Mouse (Mus musculus) liver, adult (tissue): ENCODE results near the gene Rps6ka3.

Experiments used
- GATA4 ChIP-seq: IDR thresholded peaks from 2 replicates; pipeline ENCODE4 v1.6.1; 2014; ENCODE audit warnings: mild to moderate bottlenecking, low read length; ENCODE audit not compliant: insufficient replicate concordance

Rps6ka3 gene

GRCm38 (mm10) chrX:159210007-159210406, at the start of gene Rps6ka3:
Rps6ka3 (plus strand) TSS chrX:159210307.
- TF ChIP-seq GATA4 = no peak

GRCm38 (mm10) chrX:159169200-159169599, 40.9 kb upstream of the Rps6ka3 start:
- TF ChIP-seq GATA4 = no peak

DNA sequence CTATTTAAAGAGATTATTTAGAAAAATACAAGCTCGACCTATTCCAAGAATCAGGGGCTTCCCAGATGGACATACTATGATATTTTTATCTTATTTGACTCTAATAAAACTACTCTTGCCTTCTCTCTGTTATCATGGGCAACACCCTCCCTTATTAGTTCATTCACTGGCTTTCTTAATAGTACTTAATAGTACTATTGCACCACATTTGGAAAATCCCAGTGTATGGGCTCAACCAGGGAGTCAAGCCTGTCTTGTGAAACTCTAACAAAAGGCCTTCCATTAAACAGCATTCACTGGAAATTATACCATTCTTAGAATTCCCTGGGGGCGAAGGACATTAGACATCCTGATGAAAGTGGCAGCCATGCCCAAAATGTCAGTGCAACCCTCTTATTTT, 38.5 kb upstream of the Rps6ka3 start:
- TF ChIP-seq GATA4 = no peak

DNA sequence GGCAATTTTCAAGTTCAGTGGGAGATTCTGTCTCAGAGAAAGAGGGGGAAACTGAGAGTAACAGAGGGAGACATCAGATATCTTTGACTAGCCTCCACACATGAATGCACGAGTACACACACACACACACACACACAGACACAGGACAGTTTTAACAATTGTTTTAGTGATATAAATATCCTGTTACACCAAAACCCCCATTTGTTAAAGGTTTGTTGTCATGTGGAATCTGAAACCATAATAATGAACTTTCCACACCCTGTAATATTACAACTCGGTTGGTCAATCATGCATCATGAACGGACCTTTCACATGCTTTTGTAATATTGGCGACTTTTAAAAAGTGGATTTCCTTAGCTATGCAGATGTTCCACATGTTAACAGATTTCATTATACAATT, 18.5 kb upstream of the Rps6ka3 start:
- TF ChIP-seq GATA4 = no peak

DNA sequence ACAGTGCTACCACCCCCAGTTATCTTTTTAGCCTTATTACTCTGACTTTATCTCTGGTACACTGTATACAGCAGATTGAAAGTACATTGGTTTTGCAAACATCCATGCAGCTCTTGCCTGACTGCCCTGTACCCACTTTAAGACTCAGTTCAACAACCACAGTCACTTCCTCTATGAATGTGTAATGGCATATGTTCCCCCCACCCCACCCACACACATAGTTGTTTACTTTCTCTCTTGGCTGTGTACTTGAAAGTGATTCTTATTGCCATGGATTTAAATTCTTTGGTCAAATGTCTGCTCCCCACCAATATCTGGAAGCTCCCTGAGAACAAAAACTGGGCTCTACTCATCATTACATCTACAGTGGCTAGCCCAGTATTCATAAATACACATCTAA, 10.6 kb upstream of the Rps6ka3 start:
- TF ChIP-seq GATA4 = no peak

- no peak for TF ChIP-seq GATA4
Measured at GRCm38 (mm10) chrX:159200101-159200500, 10.0 kb upstream of the Rps6ka3 start.

DNA sequence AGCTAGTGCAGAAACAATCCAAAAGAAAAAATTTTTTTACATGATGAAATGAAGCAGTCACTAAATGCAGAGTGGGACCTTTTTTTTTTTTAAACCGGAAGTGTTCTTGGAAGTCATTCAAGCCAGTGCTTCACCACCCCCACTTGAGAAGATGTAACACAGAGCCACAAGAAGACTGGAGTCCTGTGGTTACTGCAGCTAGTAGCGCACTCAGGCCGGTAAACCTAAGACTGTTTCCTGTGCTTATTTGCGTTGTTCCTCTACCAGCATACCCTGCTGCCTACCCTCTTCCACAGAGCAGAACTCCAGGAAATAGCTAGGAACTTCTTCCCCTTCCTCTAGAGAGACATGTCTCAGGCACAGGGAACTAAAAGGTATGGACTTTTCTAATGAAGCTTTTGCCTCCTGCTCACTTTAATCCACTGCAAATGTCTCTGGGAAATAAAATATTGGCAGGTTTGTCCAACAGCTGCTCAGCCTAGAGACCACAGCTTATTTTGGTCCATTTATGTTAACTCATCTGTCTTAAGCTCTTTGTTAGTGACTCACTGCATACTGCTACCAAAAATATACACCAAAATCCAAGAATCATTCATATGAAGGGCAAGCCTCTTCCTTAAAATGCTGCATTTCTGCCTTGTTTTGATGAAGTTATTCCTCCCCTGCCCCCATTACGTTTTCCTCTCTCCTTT, 931 bp downstream of the Rps6ka3 start:
- TF ChIP-seq GATA4 = no peak

GRCm38 (mm10) chrX:159215253-159215652, 5.1 kb downstream of the Rps6ka3 start:
- no peak for TF ChIP-seq GATA4

GRCm38 (mm10) chrX:159222474-159222873, 12.4 kb downstream of the Rps6ka3 start:
- TF ChIP-seq GATA4 = no peak

DNA sequence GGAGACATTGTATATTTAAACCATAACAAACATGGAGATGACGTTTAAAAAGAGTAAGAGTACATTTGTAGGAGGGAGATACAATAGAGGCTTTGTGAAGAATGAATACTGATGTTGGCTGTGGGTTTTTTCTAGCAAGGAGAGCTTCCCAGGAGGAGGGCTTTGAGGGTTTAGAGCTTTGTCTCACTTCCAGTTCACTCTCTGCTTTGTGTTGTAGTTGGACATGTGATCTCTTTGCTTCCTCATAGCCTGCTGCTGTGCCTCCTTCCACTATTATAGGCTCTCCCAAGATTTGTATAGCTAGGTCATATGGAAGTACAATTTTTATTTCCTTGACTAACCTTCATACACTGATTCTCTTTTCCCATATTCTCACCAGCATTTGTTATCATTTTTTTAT, 27.2 kb downstream of the Rps6ka3 start:
- TF ChIP-seq GATA4 = no peak

- TF ChIP-seq GATA4 = no peak
Measured at GRCm38 (mm10) chrX:159254001-159254884, 44.1 kb downstream of the Rps6ka3 start.

- TF ChIP-seq GATA4 = no peak
Measured at GRCm38 (mm10) chrX:159255123-159255978, 45.2 kb downstream of the Rps6ka3 start.

- no peak for TF ChIP-seq GATA4
Measured at GRCm38 (mm10) chrX:159256040-159256852, 46.1 kb downstream of the Rps6ka3 start.

DNA sequence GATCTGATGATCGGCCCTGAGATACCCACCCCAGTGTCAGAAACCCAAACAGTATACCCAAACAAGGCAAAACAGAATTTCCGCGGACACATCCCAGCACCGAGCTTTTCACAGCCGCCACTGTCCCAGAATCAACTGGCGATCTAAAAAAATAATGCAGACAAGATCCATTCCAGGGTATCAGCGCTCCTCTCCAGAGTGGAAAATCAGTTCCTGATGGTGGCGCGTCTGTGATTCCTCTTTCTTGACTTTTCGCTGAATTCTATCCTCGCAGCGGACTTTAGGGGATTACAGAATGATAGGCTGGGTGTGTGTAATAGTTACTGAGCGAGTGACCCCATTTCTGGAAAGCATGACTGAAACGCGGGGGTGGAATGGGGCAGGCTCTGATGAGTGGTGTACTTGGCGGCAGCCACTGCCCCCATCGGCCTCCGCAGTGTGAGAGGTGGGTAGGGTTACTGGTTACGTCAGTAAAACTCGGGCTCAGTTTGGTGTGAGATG, 46.9 kb downstream of the Rps6ka3 start:
- no peak for TF ChIP-seq GATA4
